Comparison of ENCODE assay signal across 8 mouse cellular contexts in the genomic region with DNA sequence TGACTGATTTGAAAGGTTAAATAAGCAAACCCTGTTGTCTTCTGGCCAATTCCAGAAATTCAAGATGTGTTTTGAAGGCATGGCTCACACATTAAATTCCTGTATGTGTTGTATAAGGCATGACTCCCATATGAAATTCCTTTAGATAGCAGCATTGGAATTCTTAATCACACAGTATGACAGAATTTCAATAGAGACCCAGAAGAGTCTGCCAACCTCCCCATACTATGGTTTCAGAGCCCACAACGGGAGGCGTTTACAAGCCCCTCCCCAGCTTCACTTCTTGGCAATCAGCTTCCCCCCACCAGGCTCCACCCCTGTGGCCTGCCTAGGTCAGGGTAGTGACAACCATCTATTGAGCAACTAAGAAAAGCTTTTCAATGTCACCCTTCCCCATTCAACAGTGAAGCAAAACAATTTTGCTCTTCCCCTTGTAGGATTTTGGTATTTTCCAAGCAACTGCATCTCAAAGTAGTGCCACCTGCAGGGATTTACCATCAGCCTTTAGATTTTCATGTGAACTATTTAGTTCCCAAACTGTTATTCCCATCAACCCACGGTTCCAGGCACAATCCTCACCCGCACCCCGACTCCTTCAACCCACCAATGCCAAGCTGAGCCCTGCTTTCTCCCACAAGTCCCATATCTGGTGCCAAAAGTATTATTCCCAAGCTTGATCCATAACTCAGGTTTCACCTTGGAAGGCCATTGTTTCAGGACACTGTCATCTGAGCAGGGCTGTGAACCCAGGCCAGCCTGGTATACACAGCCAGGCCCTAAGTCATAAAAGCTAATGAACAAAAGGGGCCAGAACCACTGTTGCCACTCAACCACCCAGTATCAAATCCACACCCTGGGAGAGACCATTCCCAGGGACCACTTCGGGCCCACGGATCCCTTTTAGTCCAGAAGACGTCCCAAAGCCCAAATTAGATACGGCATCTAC. TPM values are rescaled to one million over a fixed set of nuclear protein-coding genes. Genes with fewer than 3 reads are reported as not detected.
DNase-seq lines count a peak whose midpoint lies in the region; ATAC-seq and TF ChIP-seq lines count a peak whose summit lies in the region.

No protein-coding gene starts in this region.

- peak overlapping the region; percentile 86 for H3K4me3 ChIP-seq in G1E (ENCODE audit: low read depth, low read length)
- peak overlapping the region; percentile 36 for H3K4me3 ChIP-seq in intestine, embryonic 14.5 days (ENCODE audit: low read depth, low read length)

- H3K4me2 ChIP-seq in intestine, embryonic 14.5 days (ENCODE audit: low read length) = peak overlapping the region; percentile 72

- H3K27me3 ChIP-seq in G1E (ENCODE audit: insufficient read depth, low read length) = no peaks in the 10 kb centered on the region
- no peaks in the 10 kb centered on the region for H3K27me3 ChIP-seq in intestine, embryonic 14.5 days (replicated peaks; ENCODE audit: control insufficient read depth, insufficient read depth, low read length)

- no peak for ATAC-seq in G1E (ENCODE audit: extremely low read depth, insufficient number of reproducible peaks, low FRiP score, poor library complexity, severe bottlenecking)
- no peak for ATAC-seq in intestine, embryonic 14.5 days (replicated peaks; ENCODE audit: low FRiP score, low TSS enrichment, low read depth)

- H3K4me1 ChIP-seq in G1E (ENCODE audit: insufficient read depth, low read depth, low read length) = peaks cover 87% of the 10 kb centered on the region
- peaks cover 42% of the 10 kb centered on the region for H3K4me1 ChIP-seq in intestine, embryonic 14.5 days (replicated peaks; ENCODE audit: control insufficient read depth, insufficient read depth, low read length)

- H3K27ac ChIP-seq in intestine, embryonic 14.5 days (ENCODE audit: low read depth) = 0 out of 2 replicates have a peak overlapping the region, but pooled peaks have one; percentile 24

- H3K36me3 ChIP-seq in G1E (replicated peaks) = peaks cover 47% of the 10 kb centered on the region
- no peaks in the 10 kb centered on the region for H3K36me3 ChIP-seq in intestine, embryonic 14.5 days (ENCODE audit: control insufficient read depth, insufficient read depth, low read length)

- no peaks in the 10 kb centered on the region for H3K9me3 ChIP-seq in G1E (replicated peaks)
- no peaks in the 10 kb centered on the region for H3K9me3 ChIP-seq in intestine, embryonic 14.5 days (ENCODE audit: control insufficient read depth, low read length)

- no peak overlapping the region for H3K9ac ChIP-seq in intestine, embryonic 14.5 days (ENCODE audit: low read length)

- 76% methylated on average over 9 of the region's 9 CpGs for WGBS in intestine, embryonic 14.5 days

- no peak for TF ChIP-seq CTCF in G1E (IDR thresholded peaks at IDR 0.05; ENCODE audit: low read depth, low read length)

- DNase-seq in 416B (ENCODE audit: low read depth) = peak; percentile 81
- DNase-seq in G1E (ENCODE audit: low spot score) = no peak
- peak; percentile 22 for DNase-seq in fibroblast of lung, adult 2 months (ENCODE audit: low read depth)
- no peak for DNase-seq in intestine, embryonic 14.5 days (ENCODE audit: low spot score)
- DNase-seq in lung, postnatal 36 days = peak; percentile 82
- peak; percentile 44 for DNase-seq in thymus, postnatal 25 days
- no peak for DNase-seq in layer of hippocampus, adult 9-10 months (ENCODE audit: low spot score)
- no peak for DNase-seq in retina, postnatal 1 day

RNA-seq across cellular contexts. Expression of gene Frmd8, which starts 32.0 kb away (rescaled TPM):
- total RNA-seq in G1E (2014; fragmentation: Nextera tagmentation) = 8.9 and 15.1 TPM in 2 replicates
- 14.5 and 15.2 TPM in 2 replicates for total RNA-seq in G1E (2017)
- polyA plus RNA-seq in G1E (2012) = 21.0 and 21.9 TPM in 2 replicates
- polyA plus RNA-seq in intestine, embryonic 14.5 days (2014; fragmentation: Nextera tagmentation; extraction: Ambion mirVana) = 18.2 and 18.9 TPM in 2 replicates

RNA-seq across cellular contexts. Expression of gene Slc25a45, which starts 34.5 kb away (rescaled TPM):
- 3.5 and 6.4 TPM in 2 replicates for total RNA-seq in G1E (2014; fragmentation: Nextera tagmentation)
- 10.9 and 12.5 TPM in 2 replicates for total RNA-seq in G1E (2017)
- 0.68 and 0.93 TPM in 2 replicates for polyA plus RNA-seq in G1E (2012)
- polyA plus RNA-seq in intestine, embryonic 14.5 days (2014; fragmentation: Nextera tagmentation; extraction: Ambion mirVana) = 2.1 and 2.5 TPM in 2 replicates

RNA-seq across cellular contexts. Expression of gene Tigd3, which starts 50.9 kb away (rescaled TPM):
- total RNA-seq in G1E (2014; fragmentation: Nextera tagmentation) = 0.90 and 2.1 TPM in 2 replicates
- 2.0 and 2.4 TPM in 2 replicates for total RNA-seq in G1E (2017)
- 0.70 and 1.0 TPM in 2 replicates for polyA plus RNA-seq in G1E (2012)
- 2.0 and 2.1 TPM in 2 replicates for polyA plus RNA-seq in intestine, embryonic 14.5 days (2014; fragmentation: Nextera tagmentation; extraction: Ambion mirVana)

Comparison
In these comparisons a context has a peak if more than half of its experiments do, and no peak if none do; other contexts are left out.
1. DNase-seq: peak in 416B (single experiment), fibroblast of lung, adult 2 months (single experiment), lung, postnatal 36 days (single experiment) and thymus, postnatal 25 days (single experiment); none in G1E (single experiment), intestine, embryonic 14.5 days (single experiment), layer of hippocampus, adult 9-10 months (single experiment) and retina, postnatal 1 day (single experiment).